Mouse (Mus musculus): ENCODE results near the gene Ano10. TPM values are rescaled to one million over a fixed set of nuclear protein-coding genes. Genes with fewer than 3 reads are reported as not detected.

Ano10 gene
- polyA plus RNA-seq, 1 experiment: 42.2 TPM

DNA sequence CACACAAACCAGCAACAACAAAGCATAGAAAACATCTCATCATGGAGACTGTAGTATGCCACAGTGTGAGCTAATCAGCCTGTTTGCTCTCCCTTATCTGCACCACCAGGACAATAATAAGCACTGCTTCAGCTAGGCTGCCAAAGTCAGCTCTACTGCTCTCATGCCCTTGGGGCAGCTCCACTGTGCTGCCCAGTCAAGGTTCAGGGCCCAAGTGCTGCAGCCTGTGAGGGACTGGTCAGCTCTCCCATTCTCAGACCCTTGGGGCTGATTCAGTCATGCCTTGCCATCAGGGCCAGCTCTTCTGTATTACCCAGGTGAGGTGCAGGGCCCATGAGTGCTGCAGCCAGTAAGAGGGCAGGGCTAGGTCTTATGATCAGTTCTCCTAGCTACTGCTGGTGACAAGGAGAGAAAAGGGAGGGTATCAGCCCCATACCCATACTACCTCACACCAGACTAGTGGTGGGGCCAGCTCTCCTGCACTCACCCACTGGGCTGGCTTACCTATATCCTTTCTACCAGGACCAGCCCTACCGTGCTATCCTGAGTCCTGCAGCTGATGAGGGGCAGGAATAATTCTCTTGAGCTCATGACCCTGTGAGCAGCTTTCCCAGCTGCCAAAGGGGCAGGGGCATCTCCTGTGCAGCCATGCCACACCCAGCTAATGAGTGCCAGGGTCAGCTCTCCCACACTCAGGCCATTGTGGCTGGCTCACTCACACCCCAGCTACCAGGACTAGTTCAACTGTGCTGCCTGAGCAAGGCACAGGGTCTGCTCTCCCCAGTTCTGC lies 158.9 kb downstream of the Ano10 start:
- H3K4me1 ChIP-seq (ENCODE audit: control insufficient read depth, insufficient read depth, insufficient read length, low read length): peaks cover 28% of the 10 kb centered on the region
- H3K4me3 ChIP-seq (ENCODE audit: insufficient read depth, low read depth, low read length): no peak overlapping the region
- peak overlapping the region; percentile 56; the same call in 1 of the 2 replicates for H3K27ac ChIP-seq (replicated peaks; ENCODE audit: low read depth, low read length)

DNA sequence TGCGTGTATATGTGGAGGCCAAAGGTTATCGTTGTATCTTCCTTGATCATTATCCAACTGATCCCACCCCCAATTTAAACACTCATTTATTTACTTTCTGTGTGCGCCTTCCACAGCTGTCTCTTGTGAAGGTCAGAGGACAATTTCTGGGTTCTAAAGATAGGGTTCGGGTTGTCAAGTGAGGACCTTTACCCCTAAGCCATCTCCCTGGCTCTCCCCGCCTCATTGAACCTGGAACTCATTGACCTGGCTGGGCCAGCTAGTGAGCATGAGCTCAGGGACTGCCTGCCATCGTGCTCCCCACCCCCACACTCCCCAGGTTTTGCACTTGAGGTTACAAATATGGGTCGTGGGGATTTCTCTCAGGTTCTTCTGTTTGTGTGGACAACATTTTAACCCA lies 162.1 kb downstream of the Ano10 start:
- peaks cover 40% of the 10 kb centered on the region for H3K4me1 ChIP-seq (ENCODE audit: control insufficient read depth, insufficient read depth, insufficient read length, low read length)
- no peak overlapping the region for H3K4me3 ChIP-seq (ENCODE audit: insufficient read depth, low read depth, low read length)
- no peak overlapping the region; the same call in 1 of the 2 replicates for H3K27ac ChIP-seq (replicated peaks; ENCODE audit: low read depth, low read length)

DNA sequence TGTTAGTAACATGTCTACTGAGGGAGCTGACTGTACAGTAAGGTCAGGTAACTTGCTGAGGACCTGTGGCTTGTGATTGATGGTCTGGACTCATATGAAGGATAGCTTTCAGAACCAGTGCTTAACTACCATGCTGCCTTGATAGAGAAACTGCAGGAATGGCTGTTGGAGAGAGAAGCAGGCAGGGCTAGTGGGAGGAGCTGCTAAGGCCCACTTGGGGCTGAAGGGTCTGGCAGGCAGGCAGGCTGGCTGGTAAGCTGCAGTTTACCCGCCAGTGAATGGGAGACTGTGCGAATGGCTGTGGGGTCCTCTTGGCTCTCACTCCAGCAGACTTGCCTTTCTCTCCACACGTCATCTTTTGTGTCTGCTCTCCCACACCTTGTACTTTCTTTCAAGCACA lies 163.6 kb downstream of the Ano10 start:
- H3K4me1 ChIP-seq (ENCODE audit: control insufficient read depth, insufficient read depth, insufficient read length, low read length): peaks cover 43% of the 10 kb centered on the region
- peak overlapping the region; percentile 37 for H3K27ac ChIP-seq (replicated peaks; ENCODE audit: low read depth, low read length)
- no peak overlapping the region for H3K4me3 ChIP-seq (ENCODE audit: insufficient read depth, low read depth, low read length)

DNA sequence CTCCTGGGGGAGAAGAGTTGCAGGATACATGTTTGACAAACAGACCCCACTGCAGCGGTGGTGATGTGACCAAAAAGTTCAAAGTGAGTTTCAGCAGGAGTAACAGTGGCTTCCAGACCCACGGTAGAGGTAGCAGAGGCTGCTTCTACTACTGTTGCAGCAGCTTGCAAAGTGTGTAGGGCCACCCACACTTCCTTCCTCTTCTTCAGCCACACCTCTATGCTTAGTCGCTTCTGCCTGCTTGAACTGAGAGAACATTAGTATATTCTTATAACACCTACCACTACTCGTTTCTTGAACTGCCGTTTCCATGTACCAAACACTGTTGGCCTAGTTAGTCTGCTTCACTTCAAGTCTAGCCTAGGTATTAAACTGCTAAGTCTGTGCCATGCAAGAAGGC lies 165.5 kb downstream of the Ano10 start:
- peak overlapping the region; percentile 62; the same call in 1 of the 2 replicates for H3K27ac ChIP-seq (replicated peaks; ENCODE audit: low read depth, low read length)
- H3K4me3 ChIP-seq (ENCODE audit: insufficient read depth, low read depth, low read length): peak overlapping the region; percentile 21; the same call in 1 of the 2 replicates
- peaks cover 44% of the 10 kb centered on the region for H3K4me1 ChIP-seq (ENCODE audit: control insufficient read depth, insufficient read depth, insufficient read length, low read length)

DNA sequence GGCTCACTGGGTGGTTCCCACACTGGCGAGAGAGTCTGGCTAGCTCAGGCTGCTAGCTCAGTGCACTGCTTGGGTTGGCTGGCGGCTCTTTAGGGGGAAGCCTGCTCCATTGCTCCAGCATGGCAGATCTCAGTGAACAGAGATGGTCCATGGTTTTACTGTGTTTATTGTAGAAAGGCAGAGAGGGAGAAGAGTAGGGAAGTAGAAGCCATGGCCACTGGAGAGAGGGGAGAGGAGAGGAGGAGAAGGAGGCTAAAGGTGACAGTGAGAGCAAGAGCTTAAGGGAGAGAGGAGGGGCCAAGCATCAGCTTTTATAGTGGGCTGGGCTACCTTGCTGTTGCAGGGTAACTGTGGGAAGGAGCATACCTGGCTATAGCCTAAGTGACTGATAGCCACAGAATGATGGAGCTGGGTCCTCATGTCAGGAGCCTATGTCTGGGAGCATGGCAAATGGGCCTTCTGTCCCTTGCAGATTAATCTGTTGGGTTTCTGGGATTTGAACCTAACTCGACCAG lies 166.9 kb downstream of the Ano10 start:
- H3K4me1 ChIP-seq (ENCODE audit: control insufficient read depth, insufficient read depth, insufficient read length, low read length): peaks cover 51% of the 10 kb centered on the region
- peak overlapping the region; percentile 57 for H3K27ac ChIP-seq (replicated peaks; ENCODE audit: low read depth, low read length)
- no peak overlapping the region for H3K4me3 ChIP-seq (ENCODE audit: insufficient read depth, low read depth, low read length)

DNA sequence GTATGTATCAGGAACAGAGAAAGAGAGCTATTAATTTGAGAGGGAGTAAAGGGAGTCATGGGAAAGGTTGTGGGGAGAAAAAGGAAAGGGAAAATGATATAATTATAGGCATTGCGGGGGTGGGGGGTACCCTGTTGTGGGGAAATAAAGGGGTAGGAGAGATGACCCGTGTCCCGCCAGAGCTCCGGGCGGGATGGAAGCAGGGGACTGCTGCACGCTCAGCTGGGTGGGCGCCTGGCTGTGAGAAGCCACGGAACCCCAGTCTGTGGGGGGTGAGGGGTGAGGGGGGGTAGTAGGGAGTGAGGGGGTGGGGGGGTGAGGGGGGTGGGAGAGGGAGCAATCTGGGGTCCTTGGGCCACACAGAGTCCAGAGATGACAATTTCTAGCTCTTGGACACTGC lies 167.4 kb downstream of the Ano10 start:
- Histone ChIP-seq H3K27ac (replicated peaks; ENCODE audit: low read depth, low read length) (peak overlapping the region; percentile 57), H3K4me1 (ENCODE audit: control insufficient read depth, insufficient read depth, insufficient read length, low read length) (peaks cover 52% of the 10 kb centered on the region), H3K4me3 (ENCODE audit: insufficient read depth, low read depth, low read length) (no peak overlapping the region)

Other genes with a start within 250 kb of the Ano10 start
- 78.1 and 111 TPM in 2 replicates for gene Snrk, start 177.2 kb downstream of the Ano10 start, polyA plus RNA-seq (2012; ENCODE audit: insufficient read depth, insufficient read length, missing spikeins)
- 94.5 and 164 TPM in 2 replicates for gene Abhd5, start 57.2 kb upstream of the Ano10 start, polyA plus RNA-seq (2012; ENCODE audit: insufficient read depth, insufficient read length, missing spikeins)

All from brown adipose tissue, adult 24 weeks (tissue).